Mouse (Mus musculus): ENCODE results near the gene Nqo2. TPM values are rescaled to one million over a fixed set of nuclear protein-coding genes. Genes with fewer than 3 reads are reported as not detected.

The Nqo2 gene
- polyA plus RNA-seq, 2 experiments = 12.0 to 27.4 TPM

- H3K9me3 ChIP-seq (ENCODE audit: control insufficient read depth, low read length) = no peaks in the 10 kb centered on the region
- DNase-seq (ENCODE audit: low read depth in 3 of 3, low spot score in 3 of 3) (no peak), ATAC-seq (ENCODE audit: insufficient read depth) (no peak)
- WGBS (ENCODE audit: insufficient replicate concordance) = 24% methylated on average over 4 of the region's 4 CpGs
- no peak overlapping the region for H3K27ac ChIP-seq
- no peaks in the 10 kb centered on the region for H3K4me1 ChIP-seq (replicated peaks; ENCODE audit: control insufficient read depth in 2 of 2, insufficient read depth in 2 of 2, low read length in 1 of 2)
- no peak overlapping the region for H3K4me3 ChIP-seq (ENCODE audit: insufficient read depth in 1 of 2, low read depth in 2 of 2, low read length in 2 of 2)
- H3K36me3 ChIP-seq (replicated peaks; ENCODE audit: control insufficient read depth, insufficient read depth, low read depth) = no peaks in the 10 kb centered on the region
- H3K4me2 ChIP-seq (ENCODE audit: low read depth) = no peak overlapping the region
- no peaks in the 10 kb centered on the region for H3K27me3 ChIP-seq (ENCODE audit: control insufficient read depth, insufficient read depth, low read length)
- no peak overlapping the region for H3K9ac ChIP-seq (replicated peaks)
- TF ChIP-seq EP300 (IDR thresholded peaks at IDR 0.05; ENCODE audit: low read depth) (no peak), CTCF (IDR thresholded peaks at IDR 0.05; ENCODE audit: low read depth) (peak; percentile 62)
Observed at GRCm38 (mm10) chr13:33942212-33942779, 22.2 kb upstream of the Nqo2 start.

- no peaks in the 10 kb centered on the region for H3K36me3 ChIP-seq (replicated peaks; ENCODE audit: control insufficient read depth, insufficient read depth, low read depth)
- TF ChIP-seq CTCF (IDR thresholded peaks at IDR 0.05; ENCODE audit: low read depth) (no peak), EP300 (IDR thresholded peaks at IDR 0.05; ENCODE audit: low read depth) (no peak)
- DNase-seq (ENCODE audit: low read depth in 3 of 3, low spot score in 3 of 3) (no peak), ATAC-seq (ENCODE audit: insufficient read depth) (no peak)
- no peaks in the 10 kb centered on the region for H3K27me3 ChIP-seq (ENCODE audit: control insufficient read depth, insufficient read depth, low read length)
- H3K4me1 ChIP-seq (replicated peaks; ENCODE audit: control insufficient read depth in 2 of 2, insufficient read depth in 2 of 2, low read length in 1 of 2) = no peaks in the 10 kb centered on the region
- no peak overlapping the region for H3K27ac ChIP-seq
- no peak overlapping the region for H3K4me3 ChIP-seq (ENCODE audit: insufficient read depth in 1 of 2, low read depth in 2 of 2, low read length in 2 of 2)
- no peaks in the 10 kb centered on the region for H3K9me3 ChIP-seq (ENCODE audit: control insufficient read depth, low read length)
- H3K9ac ChIP-seq (replicated peaks) = no peak overlapping the region
- 65% methylated on average over 4 of the region's 4 CpGs for WGBS (ENCODE audit: insufficient replicate concordance)
- no peak overlapping the region for H3K4me2 ChIP-seq (ENCODE audit: low read depth)
Observed at GRCm38 (mm10) chr13:33951308-33952074, 13.0 kb upstream of the Nqo2 start.

- no peaks in the 10 kb centered on the region for H3K36me3 ChIP-seq (replicated peaks; ENCODE audit: control insufficient read depth, insufficient read depth, low read depth)
- WGBS (ENCODE audit: insufficient replicate concordance) = 50% methylated on average over 1 of the region's 1 CpGs
- ATAC-seq (ENCODE audit: insufficient read depth) = no peak
Observed at GRCm38 (mm10) chr13:33952075-33952449, 12.4 kb upstream of the Nqo2 start.

GRCm38 (mm10) chr13:33952947-33953346 is 11.5 kb upstream of the Nqo2 start:
- Histone ChIP-seq H3K27ac (no peak overlapping the region), H3K4me3 (ENCODE audit: insufficient read depth in 1 of 2, low read depth in 2 of 2, low read length in 2 of 2) (no peak overlapping the region), H3K4me2 (ENCODE audit: low read depth) (no peak overlapping the region), H3K9ac (replicated peaks) (no peak overlapping the region), H3K9me3 (ENCODE audit: control insufficient read depth, low read length) (no peaks in the 10 kb centered on the region), H3K36me3 (replicated peaks; ENCODE audit: control insufficient read depth, insufficient read depth, low read depth) (no peaks in the 10 kb centered on the region), H3K27me3 (ENCODE audit: control insufficient read depth, insufficient read depth, low read length) (no peaks in the 10 kb centered on the region), H3K4me1 (replicated peaks; ENCODE audit: control insufficient read depth in 2 of 2, insufficient read depth in 2 of 2, low read length in 1 of 2) (no peaks in the 10 kb centered on the region)
- DNase-seq (ENCODE audit: low read depth in 3 of 3, low spot score in 3 of 3) = no peak
- ATAC-seq (ENCODE audit: insufficient read depth) = no peak
- whole genome bisulfite sequencing (ENCODE audit: insufficient replicate concordance) = 63% methylated on average over 2 of the region's 2 CpGs
- TF ChIP-seq EP300 (IDR thresholded peaks at IDR 0.05; ENCODE audit: low read depth) (no peak), CTCF (IDR thresholded peaks at IDR 0.05; ENCODE audit: low read depth) (no peak)

More at GRCm38 (mm10) chr13:33952075-33952449, 12.4 kb upstream of the Nqo2 start:
- H3K4me1 ChIP-seq (replicated peaks; ENCODE audit: control insufficient read depth in 2 of 2, insufficient read depth in 2 of 2, low read length in 1 of 2) = no peaks in the 10 kb centered on the region
- H3K4me2 ChIP-seq (ENCODE audit: low read depth) = no peak overlapping the region
- no peaks in the 10 kb centered on the region for H3K27me3 ChIP-seq (ENCODE audit: control insufficient read depth, insufficient read depth, low read length)
- H3K9ac ChIP-seq (replicated peaks) = no peak overlapping the region
- TF ChIP-seq CTCF (IDR thresholded peaks at IDR 0.05; ENCODE audit: low read depth) = no peak
- TF ChIP-seq EP300 (IDR thresholded peaks at IDR 0.05; ENCODE audit: low read depth) = no peak
- no peak overlapping the region for H3K4me3 ChIP-seq (ENCODE audit: insufficient read depth in 1 of 2, low read depth in 2 of 2, low read length in 2 of 2)
- no peaks in the 10 kb centered on the region for H3K9me3 ChIP-seq (ENCODE audit: control insufficient read depth, low read length)
- no peak overlapping the region for H3K27ac ChIP-seq
- DNase-seq (ENCODE audit: low read depth in 3 of 3, low spot score in 3 of 3) = no peak

- Histone ChIP-seq H3K9me3 (ENCODE audit: control insufficient read depth, low read length) (no peaks in the 10 kb centered on the region), H3K4me1 (replicated peaks; ENCODE audit: control insufficient read depth in 2 of 2, insufficient read depth in 2 of 2, low read length in 1 of 2) (no peaks in the 10 kb centered on the region), H3K4me2 (ENCODE audit: low read depth) (no peak overlapping the region), H3K27me3 (ENCODE audit: control insufficient read depth, insufficient read depth, low read length) (no peaks in the 10 kb centered on the region), H3K9ac (replicated peaks) (no peak overlapping the region), H3K27ac (no peak overlapping the region), H3K36me3 (replicated peaks; ENCODE audit: control insufficient read depth, insufficient read depth, low read depth) (no peaks in the 10 kb centered on the region), H3K4me3 (ENCODE audit: insufficient read depth in 1 of 2, low read depth in 2 of 2, low read length in 2 of 2) (no peak overlapping the region)
- ATAC-seq (ENCODE audit: insufficient read depth) (no peak), DNase-seq (ENCODE audit: low read depth in 3 of 3, low spot score in 3 of 3) (no peak)
- WGBS (ENCODE audit: insufficient replicate concordance) = 32% methylated on average over 6 of the region's 6 CpGs
- TF ChIP-seq CTCF (IDR thresholded peaks at IDR 0.05; ENCODE audit: low read depth) (peak; percentile 60; the same call in 1 of the 2 replicates), EP300 (IDR thresholded peaks at IDR 0.05; ENCODE audit: low read depth) (no peak)
Observed at GRCm38 (mm10) chr13:33956571-33957421, 7.7 kb upstream of the Nqo2 start.
